Mouse (Mus musculus) intestine, embryonic 14.5 days (tissue): ENCODE data around the gene Efna1. TPM values are rescaled to one million over a fixed set of nuclear protein-coding genes. Genes with fewer than 3 reads are reported as not detected.

ENCODE experiments used
- ATAC-seq: fragments of 200-750 bp; cut with Nextera tagmentation; replicated peaks from 2 replicates; pipeline ENCODE4 v1.8.0; 2017; ENCODE audit warnings: low read depth, moderate number of reproducible peaks, moderate TSS enrichment, moderate library complexity; ENCODE audit not compliant: low FRiP score, low TSS enrichment
- DNase-seq: peaks from one replicate; pipeline ENCODE4 v3.0.0-alpha.2; 2018; ENCODE audit warnings: low spot score
- H3K27ac ChIP-seq: fragments of 300-500 bp; sonication (generic); 2 replicates; pipeline ENCODE4 v1.5.1; 2014; ENCODE audit warnings: low read depth, mild to moderate bottlenecking, control low read depth
- H3K27me3 ChIP-seq: fragments of 300-500 bp; sonication (generic); replicated peaks from 2 replicates; pipeline ENCODE4 v1.6.1; 2014; ENCODE audit warnings: low read length, control low read depth; ENCODE audit not compliant: control insufficient read depth, insufficient read depth
- H3K36me3 ChIP-seq: fragments of 300-500 bp; sonication (generic); 2 replicates; pipeline ENCODE4 v1.6.1; 2014; ENCODE audit warnings: low read length, control low read depth; ENCODE audit not compliant: control insufficient read depth, insufficient read depth
- H3K4me1 ChIP-seq: fragments of 300-500 bp; sonication (generic); replicated peaks from 2 replicates; pipeline ENCODE4 v1.6.1; 2014; ENCODE audit warnings: low read length, control low read depth, mixed read lengths; ENCODE audit not compliant: control insufficient read depth, insufficient read depth
- H3K4me2 ChIP-seq: fragments of 300-500 bp; sonication (generic); 2 replicates; pipeline ENCODE4 v1.6.1; 2014; ENCODE audit warnings: low read length
- H3K4me3 ChIP-seq: fragments of 300-500 bp; sonication (generic); 2 replicates; pipeline ENCODE4 v1.5.1; 2014; ENCODE audit warnings: low read depth, low read length, control low read depth, mixed read lengths
- H3K9ac ChIP-seq: fragments of 300-500 bp; sonication (generic); 2 replicates; pipeline ENCODE4 v1.6.1; 2014; ENCODE audit warnings: mild to moderate bottlenecking, low read length
- H3K9me3 ChIP-seq: fragments of 300-500 bp; sonication (generic); 2 replicates; pipeline ENCODE4 v1.6.1; 2016; ENCODE audit warnings: low read length, control low read depth; ENCODE audit not compliant: control insufficient read depth
- WGBS: fragments of 180-500 bp; shearing (Covaris S2); extraction: QIAGEN DNeasy Blood & Tissue Kit; methylation state at CpG from one replicate; pipeline ENCODE4 v1.1.7; 2014; 5-methylcytosine and 5-hydroxymethylcytosine counted together
- microRNA counts: library from miRNA; unstranded; fragments of <30 nt; microRNA quantifications from one replicate; lab custom pipeline; 2016
- microRNA-seq: library from miRNA; unstranded; fragments of <30 nt; microRNA quantifications from one replicate; pipeline ENCODE4, GENCODE M21; 2016
- polyA plus RNA-seq: library from polyadenylated mRNA; unstranded; fragments of >200 nt; fragmentation: Nextera tagmentation; extraction: Ambion mirVana; gene quantifications from 2 replicates; pipeline ENCODE4 v1.2.1, GENCODE M21; 2014

The Efna1 gene
- polyA plus RNA-seq, 1 experiment from 2014 or later = 46.2 TPM

DNA sequence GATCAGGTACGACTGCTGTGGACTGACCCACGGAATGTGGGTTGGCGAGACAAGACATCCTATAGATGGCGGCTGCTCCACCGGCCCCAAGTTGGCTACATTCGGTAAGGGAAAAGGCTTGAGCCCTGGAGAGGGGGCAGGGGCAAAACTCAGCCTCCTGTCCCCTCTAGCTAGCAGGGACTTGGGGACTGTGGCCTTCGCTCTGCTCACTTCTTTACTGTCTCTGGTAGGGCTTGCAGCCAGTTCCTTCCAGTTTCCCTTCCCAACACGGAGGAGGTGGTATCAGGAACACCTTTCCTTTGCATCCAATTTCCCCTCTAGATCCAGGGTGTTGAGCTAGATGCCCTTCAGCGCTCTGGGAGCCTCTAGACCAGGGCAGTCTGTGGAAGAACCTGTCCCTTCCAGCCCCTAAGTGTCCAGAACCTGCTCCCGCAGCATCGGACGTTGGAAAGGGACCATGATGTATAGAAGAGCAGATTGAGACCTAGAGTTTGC is 55.6 kb downstream of the Efna1 start:
- ATAC-seq = no peak
- H3K4me1 ChIP-seq = peaks cover 25% of the 10 kb centered on the region
- no peaks in the 10 kb centered on the region for H3K36me3 ChIP-seq
- H3K4me2 ChIP-seq = no peak overlapping the region
- H3K27me3 ChIP-seq = 0 out of 2 replicates have a peak, but pooled peaks cover 4% of the 10 kb centered on the region
- H3K4me3 ChIP-seq = no peak overlapping the region
- H3K9me3 ChIP-seq = no peaks in the 10 kb centered on the region
- 64% methylated on average over 12 of the region's 12 CpGs for WGBS
- H3K9ac ChIP-seq = no peak overlapping the region
- DNase-seq = no peak
- no peak overlapping the region for H3K27ac ChIP-seq

DNA sequence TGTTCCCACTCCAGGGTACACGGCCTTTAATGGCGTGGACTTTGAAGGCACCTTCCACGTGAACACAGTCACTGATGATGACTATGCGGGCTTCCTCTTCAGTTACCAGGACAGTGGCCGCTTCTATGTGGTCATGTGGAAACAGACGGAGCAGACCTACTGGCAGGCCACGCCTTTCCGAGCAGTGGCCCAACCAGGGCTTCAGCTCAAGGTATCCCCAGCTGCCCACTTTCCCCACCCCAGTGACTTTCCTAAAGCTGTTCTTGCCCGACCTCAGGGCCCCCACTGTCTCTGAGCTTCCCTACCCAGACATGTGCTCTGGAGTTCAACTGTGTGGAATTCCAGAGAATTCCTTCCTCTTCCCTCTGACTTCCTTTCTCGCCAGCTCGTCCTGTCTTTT is 56.1 kb downstream of the Efna1 start:
- WGBS = 73% methylated on average over 11 of the region's 11 CpGs
- H3K4me3 ChIP-seq = no peak overlapping the region
- H3K9me3 ChIP-seq = no peaks in the 10 kb centered on the region
- no peak for DNase-seq
- no peaks in the 10 kb centered on the region for H3K36me3 ChIP-seq
- no peak overlapping the region for H3K27ac ChIP-seq
- 0 out of 2 replicates have a peak, but pooled peaks cover 4% of the 10 kb centered on the region for H3K27me3 ChIP-seq
- no peak overlapping the region for H3K4me2 ChIP-seq
- no peak for ATAC-seq
- no peak overlapping the region for H3K9ac ChIP-seq
- peaks cover 25% of the 10 kb centered on the region for H3K4me1 ChIP-seq

MicroRNA genes within 50 kb of the gene (microRNA counts, 519-probe panel; counts per million panel counts)
- not detected for microRNA mmu-miR-92b (lab: Ali Mortazavi, UCI)

Small RNA genes within 50 kb of the gene (microRNA-seq; reads per million reads assigned to microRNA genes)
- 109 reads per million, percentile 59 among the genes with 10 or more reads in this experiment for gene Mir92b

Other genes with a start within 250 kb of the Efna1 start
- 18.7 and 22.2 TPM in 2 replicates for gene Rusc1, start 187.8 kb downstream of the Efna1 start, polyA plus RNA-seq
- 0.20 TPM in 1 of 2 replicates, not detected in the other for gene Gm43738, start 180.0 kb downstream of the Efna1 start, polyA plus RNA-seq
- gene Fdps, start 179.2 kb downstream of the Efna1 start, polyA plus RNA-seq = 352 and 412 TPM in 2 replicates
- 13.3 and 15.8 TPM in 2 replicates for gene Pklr, start 145.0 kb downstream of the Efna1 start, polyA plus RNA-seq
- 1.8 and 2.5 TPM in 2 replicates for gene Hcn3, start 120.9 kb downstream of the Efna1 start, polyA plus RNA-seq
- 24.9 and 25.3 TPM in 2 replicates for gene Clk2, start 116.3 kb downstream of the Efna1 start, polyA plus RNA-seq
- gene Scamp3, start 103.7 kb downstream of the Efna1 start, polyA plus RNA-seq = 98.1 and 101 TPM in 2 replicates
- gene Fam189b, start 98.0 kb downstream of the Efna1 start, polyA plus RNA-seq = 27.6 and 29.3 TPM in 2 replicates
- 39.2 and 41.0 TPM in 2 replicates for gene Gba, start 78.2 kb downstream of the Efna1 start, polyA plus RNA-seq
- 19.2 and 19.4 TPM in 2 replicates for gene Thbs3, start 66.0 kb downstream of the Efna1 start, polyA plus RNA-seq
- gene Mtx1, start 54.1 kb downstream of the Efna1 start, polyA plus RNA-seq = 214 and 216 TPM in 2 replicates
- gene Muc1, start 52.1 kb downstream of the Efna1 start, polyA plus RNA-seq = 4.2 and 10.3 TPM in 2 replicates
- 331 and 346 TPM in 2 replicates for gene Krtcap2, start 35.2 kb downstream of the Efna1 start, polyA plus RNA-seq
- 3.3 and 3.5 TPM in 2 replicates for gene Trim46, start 34.8 kb downstream of the Efna1 start, polyA plus RNA-seq
- 143 and 188 TPM in 2 replicates for gene Dpm3, start 21.8 kb downstream of the Efna1 start, polyA plus RNA-seq
- 64.7 and 66.5 TPM in 2 replicates for gene Slc50a1, start 10.6 kb downstream of the Efna1 start, polyA plus RNA-seq
- gene Efna3, start 41.8 kb upstream of the Efna1 start, polyA plus RNA-seq = 13.2 and 15.3 TPM in 2 replicates
- 20.6 and 22.2 TPM in 2 replicates for gene Efna4, start 56.9 kb upstream of the Efna1 start, polyA plus RNA-seq
- 30.4 and 31.0 TPM in 2 replicates for gene Adam15, start 68.9 kb upstream of the Efna1 start, polyA plus RNA-seq
- gene Dcst2, start 80.8 kb upstream of the Efna1 start, polyA plus RNA-seq = 0.35 and 0.40 TPM in 2 replicates
- 0.15 and 0.34 TPM in 2 replicates for gene Dcst1, start 84.1 kb upstream of the Efna1 start, polyA plus RNA-seq
- gene Zbtb7b, start 113.6 kb upstream of the Efna1 start, polyA plus RNA-seq = 4.7 and 5.3 TPM in 2 replicates
- gene Lenep, start 121.7 kb upstream of the Efna1 start, polyA plus RNA-seq = not detected in 2 replicates
- 28.3 and 28.7 TPM in 2 replicates for gene Flad1, start 130.7 kb upstream of the Efna1 start, polyA plus RNA-seq
- 510 and 525 TPM in 2 replicates for gene Cks1b, start 137.2 kb upstream of the Efna1 start, polyA plus RNA-seq
- gene Shc1, start 137.3 kb upstream of the Efna1 start, polyA plus RNA-seq = 65.1 and 71.4 TPM in 2 replicates
- 40.8 and 45.5 TPM in 2 replicates for gene Pygo2, start 149.1 kb upstream of the Efna1 start, polyA plus RNA-seq
- gene Pbxip1, start 155.6 kb upstream of the Efna1 start, polyA plus RNA-seq = 18.8 and 20.3 TPM in 2 replicates
- 60.1 and 63.7 TPM in 2 replicates for gene Pmvk, start 173.4 kb upstream of the Efna1 start, polyA plus RNA-seq
- gene Kcnn3, start 239.0 kb upstream of the Efna1 start, polyA plus RNA-seq = 5.6 and 6.3 TPM in 2 replicates